Mouse (Mus musculus) erythroblast, embryonic 14.5 days (primary cell): Measurements from ENCODE around the gene Lgr6. TPM values are rescaled to one million over a fixed set of nuclear protein-coding genes. Genes with fewer than 3 reads are reported as not detected.

Experiments
- H3K27me3 ChIP-seq: 2 replicates; pipeline ENCODE4 v1.6.1; 2012; ENCODE audit warnings: inconsistent platforms; ENCODE audit not compliant: control insufficient read depth
- H3K36me3 ChIP-seq: 2 replicates; pipeline ENCODE4 v1.6.1; 2012; ENCODE audit warnings: mild to moderate bottlenecking, inconsistent platforms; ENCODE audit not compliant: control insufficient read depth
- H3K4me1 ChIP-seq: 2 replicates; pipeline ENCODE4 v1.6.1; 2012; ENCODE audit warnings: inconsistent platforms; ENCODE audit not compliant: control insufficient read depth
- H3K4me3 ChIP-seq: replicated peaks from 2 replicates; pipeline ENCODE3; 2012; ENCODE audit warnings: moderate library complexity, mild to moderate bottlenecking, inconsistent platforms
- H3K9me3 ChIP-seq: 2 replicates; pipeline ENCODE4 v1.6.1; 2012; ENCODE audit warnings: low read length, inconsistent platforms, mixed read lengths; ENCODE audit not compliant: control insufficient read depth
- GATA1 ChIP-seq: IDR thresholded peaks from 2 replicates; pipeline ENCODE4 v1.6.1; 2012; ENCODE audit warnings: low read length, inconsistent platforms, mixed read lengths
- TAL1 ChIP-seq: IDR thresholded peaks from 3 replicates; pipeline ENCODE4 v1.6.1; 2012; ENCODE audit warnings: low read length, inconsistent platforms, mixed read lengths
- polyA plus RNA-seq: library from polyadenylated mRNA; stranded (reverse); fragments of >175 nt; gene quantifications from 2 replicates; pipeline ENCODE4 v1.2.3, GENCODE M21; 2012

The Lgr6 gene
- polyA plus RNA-seq, 1 experiment = not detected

DNA sequence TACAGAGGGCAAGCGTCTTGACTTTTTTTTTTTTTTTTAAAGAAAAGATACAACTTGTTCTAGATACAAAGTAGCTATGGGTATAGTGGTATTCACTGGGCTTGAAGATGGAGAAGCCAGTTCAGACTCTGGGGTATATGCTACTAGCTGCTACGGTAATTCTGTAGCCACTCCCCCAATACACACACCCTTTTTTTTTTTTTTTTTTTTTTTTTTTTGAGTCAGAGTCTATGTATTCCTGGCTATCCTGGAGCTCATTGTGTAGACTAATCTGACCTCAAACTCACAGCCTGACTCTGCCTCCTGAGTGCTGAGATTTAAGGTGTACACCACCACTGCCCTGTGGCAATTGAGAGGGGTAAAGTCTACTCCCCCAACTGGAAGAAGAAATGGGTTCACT, 37.4 kb upstream of the Lgr6 start:
- H3K36me3 ChIP-seq = peaks cover 28% of the 10 kb centered on the region
- H3K4me3 ChIP-seq = no peak overlapping the region
- no peaks in the 10 kb centered on the region for H3K9me3 ChIP-seq
- no peak for TF ChIP-seq GATA1
- H3K27me3 ChIP-seq = peaks cover 6% of the 10 kb centered on the region
- H3K4me1 ChIP-seq = peaks cover 20% of the 10 kb centered on the region

DNA sequence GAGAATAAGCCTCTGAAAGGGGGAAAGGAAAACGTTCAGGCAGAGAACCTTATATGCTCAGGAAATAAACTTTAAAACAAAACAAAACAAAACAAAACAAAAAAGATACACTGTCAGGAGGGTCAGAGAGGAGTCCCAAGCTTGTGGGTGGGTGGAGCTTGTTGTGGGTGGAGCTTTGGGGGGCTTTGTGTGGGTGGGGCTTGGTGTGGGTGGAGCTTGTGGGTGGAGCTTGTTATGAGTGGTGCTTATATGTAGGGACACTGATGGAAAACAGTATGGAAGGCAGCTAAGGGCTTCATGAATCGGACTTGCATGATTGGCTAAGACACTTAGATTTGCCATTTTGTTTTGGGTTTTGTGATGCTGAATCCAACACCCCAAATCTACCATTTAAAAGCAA, 34.8 kb upstream of the Lgr6 start:
- TF ChIP-seq GATA1 (no peak), TAL1 (no peak)
- Histone ChIP-seq H3K4me3 (no peak overlapping the region), H3K27me3 (no peaks in the 10 kb centered on the region), H3K9me3 (no peaks in the 10 kb centered on the region), H3K4me1 (peaks cover 9% of the 10 kb centered on the region), H3K36me3 (peaks cover 39% of the 10 kb centered on the region)

DNA sequence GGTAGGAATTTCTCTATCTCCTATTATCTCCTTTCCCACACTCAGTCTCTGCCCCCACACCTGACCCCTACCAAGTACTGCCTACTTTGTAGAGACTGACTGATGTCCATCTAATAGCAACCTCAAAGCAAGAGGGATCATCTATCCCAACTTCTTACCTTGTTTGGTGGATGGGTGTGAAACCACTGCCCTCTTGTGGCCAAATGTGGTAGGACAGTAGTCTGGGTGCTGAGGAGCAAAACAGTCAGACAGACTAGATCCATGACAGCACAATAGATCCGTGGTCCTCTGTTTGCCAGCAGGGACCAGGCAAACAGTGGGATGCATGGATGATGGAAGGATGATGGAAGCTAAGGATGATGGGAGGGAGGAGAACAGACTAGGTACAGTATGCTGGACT, 31.4 kb upstream of the Lgr6 start:
- no peak overlapping the region for H3K4me3 ChIP-seq
- TF ChIP-seq GATA1 = no peak
- no peak for TF ChIP-seq TAL1
- H3K36me3 ChIP-seq = peaks cover 26% of the 10 kb centered on the region
- peaks cover 42% of the 10 kb centered on the region for H3K4me1 ChIP-seq
- no peaks in the 10 kb centered on the region for H3K27me3 ChIP-seq
- no peaks in the 10 kb centered on the region for H3K9me3 ChIP-seq

DNA sequence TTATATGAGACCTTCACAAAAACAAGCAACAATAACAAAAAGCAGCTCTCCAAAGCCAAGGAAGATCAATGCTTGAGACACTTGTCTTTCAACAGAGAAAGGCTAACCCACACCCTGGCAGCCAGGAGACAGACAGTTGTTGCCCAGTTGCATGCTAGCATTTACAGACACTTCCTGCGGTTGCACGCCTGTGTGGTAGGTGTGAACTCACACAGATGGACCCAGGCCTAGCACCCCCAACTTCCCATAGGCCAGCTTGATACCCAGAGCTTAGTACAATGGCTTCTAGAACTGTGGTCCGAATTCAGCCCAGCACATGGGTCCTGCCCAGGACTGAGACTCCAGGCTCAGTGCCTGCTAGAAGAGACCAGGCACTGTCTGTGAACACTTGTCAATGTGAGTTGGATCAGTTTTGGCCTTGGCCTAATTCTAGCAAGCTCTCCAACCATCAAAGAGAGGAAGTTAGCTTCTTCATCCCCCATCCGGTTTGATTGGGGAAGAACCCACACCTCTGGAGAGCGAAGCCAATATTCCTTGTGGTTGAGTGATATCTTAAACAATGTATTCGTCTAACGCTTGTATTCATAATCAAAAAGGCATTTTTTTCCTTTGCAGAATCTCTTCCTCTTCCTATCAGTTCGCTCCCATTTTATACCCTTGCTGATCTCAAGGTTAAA, 30.2 kb upstream of the Lgr6 start:
- Histone ChIP-seq H3K36me3 (peaks cover 22% of the 10 kb centered on the region), H3K4me3 (no peak overlapping the region), H3K9me3 (no peaks in the 10 kb centered on the region), H3K27me3 (no peaks in the 10 kb centered on the region), H3K4me1 (peaks cover 54% of the 10 kb centered on the region)
- TF ChIP-seq GATA1 (no peak), TAL1 (no peak)

DNA sequence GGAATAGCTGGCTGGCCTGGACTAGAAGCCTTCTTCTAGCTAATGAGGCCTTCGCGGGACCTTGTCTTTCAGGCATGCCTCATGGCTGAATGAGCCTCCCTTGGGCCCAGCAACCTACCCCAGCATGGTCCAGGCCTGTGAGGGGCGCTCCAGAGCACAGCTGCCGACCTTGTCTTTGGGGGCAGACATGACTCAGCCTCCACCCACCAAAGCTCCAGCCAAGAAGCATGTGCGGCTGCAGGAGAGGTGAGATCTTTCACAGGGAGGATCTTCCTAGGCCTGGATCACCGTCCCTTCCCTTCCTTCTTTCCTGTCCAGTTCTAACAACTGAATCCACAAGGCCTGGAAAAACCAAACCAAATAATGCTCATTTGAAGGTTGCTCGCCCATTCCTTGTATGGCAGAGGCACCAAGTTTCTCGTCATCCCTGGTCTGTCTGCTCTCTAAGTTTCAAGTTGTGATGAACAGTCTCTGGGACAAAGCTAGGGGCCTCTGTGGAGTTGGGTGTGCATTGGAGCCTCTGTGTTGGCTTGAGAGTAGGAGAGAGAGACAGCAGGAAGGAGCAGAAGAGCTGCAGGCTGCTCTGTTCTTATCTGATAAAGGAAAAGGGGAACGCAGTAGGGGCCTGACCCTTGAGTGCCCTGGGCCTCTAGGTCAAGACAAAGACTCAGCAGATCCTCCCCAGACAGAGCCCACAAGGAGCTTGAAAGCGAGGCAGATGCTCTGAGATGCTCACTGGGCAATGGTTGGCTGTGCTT, 28.8 kb upstream of the Lgr6 start:
- no peaks in the 10 kb centered on the region for H3K9me3 ChIP-seq
- H3K4me1 ChIP-seq = peaks cover 56% of the 10 kb centered on the region
- peak overlapping the region; percentile 57 for H3K4me3 ChIP-seq
- no peaks in the 10 kb centered on the region for H3K27me3 ChIP-seq
- peaks cover 18% of the 10 kb centered on the region for H3K36me3 ChIP-seq
- TF ChIP-seq GATA1 (peak; percentile 52), TAL1 (no peak)

DNA sequence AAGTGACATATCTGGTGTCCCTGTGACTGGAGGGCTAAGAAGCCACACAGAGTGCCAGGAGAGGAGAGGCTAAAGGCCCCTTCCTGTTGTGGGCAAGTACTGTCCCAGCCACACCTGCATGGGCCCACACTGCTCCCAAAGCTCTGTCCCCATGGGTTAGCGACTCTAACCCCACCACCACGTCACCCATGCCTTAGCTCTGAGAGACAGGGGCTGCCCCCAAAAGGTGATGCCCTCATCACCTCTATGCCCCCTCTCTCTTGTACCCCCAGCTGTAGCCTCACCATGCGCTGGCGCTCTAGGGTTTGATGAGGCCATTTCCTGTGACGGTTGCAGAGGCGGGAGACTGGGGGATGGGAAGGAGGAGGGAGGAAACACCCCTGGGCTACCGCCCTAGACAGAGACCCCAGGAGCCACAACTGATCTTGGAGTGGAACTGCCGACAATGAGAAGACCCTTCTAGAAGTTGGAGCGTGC, 27.9 kb upstream of the Lgr6 start:
- H3K4me3 ChIP-seq = peak overlapping the region; percentile 57
- peaks cover 56% of the 10 kb centered on the region for H3K4me1 ChIP-seq
- peaks cover 16% of the 10 kb centered on the region for H3K36me3 ChIP-seq
- no peaks in the 10 kb centered on the region for H3K27me3 ChIP-seq
- TF ChIP-seq GATA1 = no peak
- no peak for TF ChIP-seq TAL1
- no peaks in the 10 kb centered on the region for H3K9me3 ChIP-seq

DNA sequence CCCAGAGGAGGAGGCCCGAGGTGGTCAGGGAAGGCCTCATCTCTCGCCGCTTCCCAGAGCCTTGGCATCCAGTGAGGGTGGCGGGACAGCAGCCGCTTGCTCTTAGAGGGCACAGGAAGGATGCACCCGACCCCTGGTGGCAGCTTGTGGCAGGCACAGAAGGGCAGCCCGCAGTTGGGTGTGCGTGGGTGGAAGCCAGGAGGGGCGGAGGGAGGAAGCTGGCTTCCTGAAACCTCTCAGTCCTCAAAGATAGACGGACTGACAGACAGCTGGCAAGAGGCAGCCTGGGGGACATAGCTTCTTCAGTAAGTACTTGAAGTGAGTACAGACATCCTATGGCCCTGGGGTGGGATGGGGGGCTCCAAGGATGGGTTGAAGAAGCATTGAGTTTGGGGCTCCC, 27.4 kb upstream of the Lgr6 start, which contains the start of gene Ptpn7:
Gene Ptpn7 (plus strand): TSS at position 228 of the 400 bp plus-strand sequence.
- TF ChIP-seq GATA1 = no peak
- TF ChIP-seq TAL1 = no peak

DNA sequence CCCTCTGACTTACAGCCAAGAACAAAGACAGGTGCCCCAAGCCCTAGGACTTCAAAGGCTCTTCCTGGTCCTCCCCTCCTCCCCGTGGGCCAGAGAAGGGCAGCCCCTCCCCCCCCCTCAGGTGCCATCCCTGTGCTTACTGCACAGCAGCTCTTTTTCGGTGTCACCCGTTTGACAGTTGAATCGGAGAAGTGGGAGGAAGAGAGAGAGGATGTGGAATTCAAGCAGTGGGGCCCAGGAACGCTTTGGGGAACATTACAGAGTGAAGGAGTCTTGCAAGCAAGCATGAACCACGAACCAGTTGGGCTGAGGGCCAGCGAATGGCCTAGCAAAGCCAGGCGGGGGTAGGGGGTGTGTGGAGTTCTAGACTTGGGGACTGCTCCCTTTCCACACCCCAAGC, 26.5 kb upstream of the Lgr6 start:
- H3K27me3 ChIP-seq = no peaks in the 10 kb centered on the region
- H3K9me3 ChIP-seq = no peaks in the 10 kb centered on the region
- no peak for TF ChIP-seq GATA1
- no peak for TF ChIP-seq TAL1
- H3K4me1 ChIP-seq = peaks cover 52% of the 10 kb centered on the region
- peaks cover 7% of the 10 kb centered on the region; the same call in 1 of the 2 replicates for H3K36me3 ChIP-seq
- peak overlapping the region; percentile 23 for H3K4me3 ChIP-seq

More for the DNA sequence above, 27.4 kb upstream of the Lgr6 start, which contains the start of gene Ptpn7:
- H3K27me3 ChIP-seq = no peaks in the 10 kb centered on the region
- peaks cover 56% of the 10 kb centered on the region for H3K4me1 ChIP-seq
- H3K4me3 ChIP-seq = peak within 1 kb of the TSS; percentile 57
- peaks cover 14% of the 10 kb centered on the region for H3K36me3 ChIP-seq
- H3K9me3 ChIP-seq = no peaks in the 10 kb centered on the region

DNA sequence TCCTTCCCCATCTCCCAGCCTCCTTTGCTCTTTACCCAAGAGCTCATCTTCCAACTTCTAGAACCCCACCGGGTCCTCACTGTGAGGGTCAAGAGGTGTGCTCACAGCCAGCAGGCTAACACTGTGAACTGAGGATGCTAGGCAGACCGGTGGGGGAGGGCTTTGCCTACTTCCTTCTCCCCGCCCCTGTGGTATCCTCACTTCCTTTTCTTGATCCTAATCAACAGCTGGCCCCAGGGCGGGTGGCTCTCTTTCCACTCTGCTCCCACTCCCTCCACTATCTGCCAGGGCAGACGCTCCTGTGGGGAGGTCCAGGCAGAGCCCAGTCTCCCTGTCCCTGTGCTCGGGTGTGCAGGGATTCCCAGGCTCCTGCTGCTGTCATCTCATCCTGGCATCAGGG, 26.0 kb upstream of the Lgr6 start:
- Histone ChIP-seq H3K4me3 (peak overlapping the region; percentile 23), H3K9me3 (no peaks in the 10 kb centered on the region), H3K27me3 (no peaks in the 10 kb centered on the region), H3K4me1 (peaks cover 52% of the 10 kb centered on the region), H3K36me3 (peaks cover 7% of the 10 kb centered on the region; the same call in 1 of the 2 replicates)
- no peak for TF ChIP-seq GATA1
- TF ChIP-seq TAL1 = no peak
